Mouse (Mus musculus) heart, adult 11 months (tissue): ENCODE data around the gene Fbxo10.
"Not testable (repeated sequence)": the region's sequence is repeated elsewhere in the genome, so short reads cannot be mapped to it uniquely, and the experiment has no call there.

Experiments
- DNase-seq: peaks from one replicate; pipeline ENCODE4 v3.0.0; 2022

The Fbxo10 gene

GRCm38 (mm10) chr4:45084021-45084894 is at the start of gene Fbxo10:
Gene Fbxo10, minus strand, starts transcription at chr4:45084604.
- DNase-seq, result peak; percentile 100

- DNase-seq, result no peak
Observed at GRCm38 (mm10) chr4:45131021-45131420, 46.6 kb upstream of the Fbxo10 start.

- no peak for DNase-seq
Observed at GRCm38 (mm10) chr4:45121311-45121710, 36.9 kb upstream of the Fbxo10 start.

- DNase-seq, result no peak
Observed at GRCm38 (mm10) chr4:45108456-45109110, 24.2 kb upstream of the Fbxo10 start.

GRCm38 (mm10) chr4:45107601-45108277 is 23.3 kb upstream of the Fbxo10 start, which contains the start of gene Tomm5:
Gene Tomm5, minus strand, starts transcription at chr4:45108114.
- peak; percentile 99 for DNase-seq

GRCm38 (mm10) chr4:45107066-45107465 is 22.7 kb upstream of the Fbxo10 start:
- DNase-seq, result no peak

GRCm38 (mm10) chr4:45106409-45106808 is 22.0 kb upstream of the Fbxo10 start:
- DNase-seq, result no peak

GRCm38 (mm10) chr4:45097198-45097872 is 12.9 kb upstream of the Fbxo10 start:
- DNase-seq, result no peak

- DNase-seq, result no peak
Observed at GRCm38 (mm10) chr4:45084895-45085290, 489 bp upstream of the Fbxo10 start.

- DNase-seq, result no peak
Observed at GRCm38 (mm10) chr4:45083487-45083886, 917 bp downstream of the Fbxo10 start.

- DNase-seq, result no peak
Observed at GRCm38 (mm10) chr4:45082951-45083350, 1.5 kb downstream of the Fbxo10 start.

GRCm38 (mm10) chr4:45081041-45081440 is 3.4 kb downstream of the Fbxo10 start:
- not testable (repeated sequence) for DNase-seq

GRCm38 (mm10) chr4:45073544-45073943 is 10.9 kb downstream of the Fbxo10 start:
- DNase-seq, result no peak

GRCm38 (mm10) chr4:45072261-45072973 is 12.0 kb downstream of the Fbxo10 start:
- no peak for DNase-seq

- DNase-seq, result no peak
Observed at GRCm38 (mm10) chr4:45067742-45068141, 16.7 kb downstream of the Fbxo10 start.

GRCm38 (mm10) chr4:45066036-45066730 is 18.2 kb downstream of the Fbxo10 start:
- DNase-seq, result no peak

- no peak for DNase-seq
Observed at GRCm38 (mm10) chr4:45064577-45064976, 19.8 kb downstream of the Fbxo10 start.

GRCm38 (mm10) chr4:45063836-45064235 is 20.6 kb downstream of the Fbxo10 start:
- not testable (repeated sequence) for DNase-seq

- peak; percentile 96 for DNase-seq
Observed at GRCm38 (mm10) chr4:45055451-45055850, 29.0 kb downstream of the Fbxo10 start.

- no peak for DNase-seq
Observed at GRCm38 (mm10) chr4:45054862-45055261, 29.5 kb downstream of the Fbxo10 start.

GRCm38 (mm10) chr4:45047956-45048355 is 36.4 kb downstream of the Fbxo10 start:
- DNase-seq, result no peak
